Mouse (Mus musculus) megakaryocyte-erythroid progenitor cell, adult 5-6 weeks (primary cell): ENCODE measurements around the gene Rtn4rl2. TPM values are rescaled to one million over a fixed set of nuclear protein-coding genes. Genes with fewer than 3 reads are reported as not detected.
"Not testable (repeated sequence)": the region's sequence is repeated elsewhere in the genome, so short reads cannot be mapped to it uniquely, and the experiment has no call there.

Experiments used
- ATAC-seq: replicated peaks from 2 replicates; pipeline ENCODE4 v1.8.0; 2016; ENCODE audit warnings: mild to moderate bottlenecking, inconsistent platforms; ENCODE audit not compliant: severe bottlenecking, poor library complexity, low FRiP score, low TSS enrichment
- total RNA-seq, 2 experiments: library from RNA; stranded (forward) in 1 of 2; stranded (reverse) in 1 of 2; fragments of 200-1000, 215-1000 nt in 1 of 2; fragments of >200 nt in 1 of 2; fragmentation: Nextera tagmentation in 1 of 2; gene quantifications; 2 replicates each; pipeline ENCODE4 v1.2.3; 2014 to 2017

Rtn4rl2 gene
- not detected in 2 replicates for total RNA-seq (2014; fragmentation: Nextera tagmentation)
- not detected in 2 replicates for total RNA-seq (2017)

DNA sequence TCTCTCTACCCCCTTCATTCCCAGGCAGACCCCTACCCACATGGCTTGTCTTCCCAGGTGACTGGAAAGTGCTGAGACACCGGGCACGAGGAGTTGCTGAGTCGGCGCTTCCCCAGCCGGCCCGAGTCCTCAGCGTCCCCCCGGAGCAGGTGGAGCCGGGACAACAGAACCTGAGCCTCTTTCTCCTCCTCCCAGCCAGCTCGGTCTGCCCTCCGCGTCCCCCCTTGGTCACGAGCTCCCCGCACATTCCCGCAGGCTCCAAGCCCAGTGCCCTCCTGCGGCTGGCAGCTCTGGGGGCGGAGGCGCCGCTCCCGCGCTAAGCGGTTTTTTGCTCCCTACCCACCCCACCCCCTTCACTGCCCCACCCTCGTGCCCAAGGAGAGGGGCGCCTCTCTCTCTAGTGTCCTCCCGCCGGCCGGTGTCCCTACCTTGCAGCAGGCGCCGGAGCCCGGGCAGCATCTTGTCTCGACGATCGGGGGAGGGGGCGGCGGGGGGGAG lies at the start of gene Rtn4rl2:
TSS of gene Rtn4rl2 (minus strand) at position 477 of the 498 bp plus-strand sequence.
- ATAC-seq, result no peak

DNA sequence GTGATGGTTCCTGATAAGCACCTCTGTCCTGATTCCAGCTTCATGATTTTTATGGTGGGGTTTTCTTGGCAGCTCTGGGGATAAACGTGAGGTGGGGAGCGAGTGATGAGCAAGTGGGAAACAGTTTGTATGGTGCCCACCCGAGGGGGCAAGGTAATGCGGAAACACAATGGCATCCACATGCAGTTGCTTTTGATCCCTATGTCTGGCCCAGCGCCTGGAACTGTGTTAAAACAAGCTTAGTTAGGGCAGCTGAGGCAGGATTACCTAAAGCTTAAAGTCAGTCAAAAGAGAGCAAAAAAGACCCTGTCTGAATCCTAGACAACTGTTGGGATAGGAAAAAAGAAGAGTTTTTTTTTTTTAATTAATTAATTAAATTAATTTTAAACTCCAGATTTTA lies 48.6 kb upstream of the Rtn4rl2 start:
- ATAC-seq, result no peak

- ATAC-seq, result no peak
These were observed 48.1 kb upstream of the Rtn4rl2 start for GRCm38 (mm10) chr2:84934649-84935007.

DNA sequence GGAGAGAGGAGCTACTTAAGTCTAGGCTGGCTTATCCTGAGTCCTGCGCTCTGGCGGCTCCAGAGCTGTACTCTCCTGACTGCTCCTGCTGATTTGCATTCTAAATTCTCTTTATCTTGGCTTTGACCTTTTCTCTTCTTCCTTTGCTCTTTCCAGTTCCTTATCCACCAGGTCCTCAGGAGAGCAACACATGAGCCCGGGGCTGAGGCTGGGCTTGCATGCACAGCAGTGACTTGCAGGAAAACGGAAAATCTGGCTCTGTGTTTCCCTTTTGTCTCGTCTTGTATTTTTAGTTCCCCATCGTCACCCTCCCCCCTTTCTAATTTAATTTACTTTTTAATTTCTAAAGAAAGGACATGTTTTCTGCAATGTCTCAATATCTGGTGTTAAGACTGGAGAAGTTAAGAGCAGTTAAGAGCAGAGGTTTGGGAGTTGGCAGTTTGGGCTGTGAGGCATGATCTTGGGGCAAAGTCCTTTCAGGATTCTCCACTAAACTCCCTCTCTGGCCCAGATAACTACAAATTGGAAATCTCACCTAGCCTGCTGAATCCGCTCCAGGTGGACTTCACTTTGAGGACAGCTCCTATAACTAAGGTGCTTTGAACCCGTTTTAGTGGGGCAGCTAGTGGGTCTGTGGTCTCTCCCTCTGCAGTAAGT lies 47.6 kb upstream of the Rtn4rl2 start:
- no peak for ATAC-seq

DNA sequence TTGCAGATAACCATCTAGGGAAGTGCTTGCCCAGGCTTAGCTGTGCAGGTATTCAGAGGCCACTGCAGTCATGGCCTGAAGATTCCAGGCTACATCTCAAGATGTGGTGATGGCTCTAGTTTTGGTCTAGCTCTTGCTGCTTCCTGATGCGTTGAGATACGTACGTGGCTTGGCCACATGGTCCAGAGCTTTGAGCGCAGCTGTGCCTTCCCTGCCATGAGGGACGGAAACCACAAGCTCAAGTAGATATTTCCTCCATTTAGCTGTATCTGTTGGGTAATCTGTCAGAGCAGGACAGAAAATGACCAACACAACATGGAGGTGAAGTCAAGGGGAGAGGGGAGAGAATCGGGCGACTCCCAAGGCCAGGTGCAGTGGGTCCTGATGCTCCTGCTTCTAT lies 43.7 kb upstream of the Rtn4rl2 start:
- peak; percentile 45 for ATAC-seq

DNA sequence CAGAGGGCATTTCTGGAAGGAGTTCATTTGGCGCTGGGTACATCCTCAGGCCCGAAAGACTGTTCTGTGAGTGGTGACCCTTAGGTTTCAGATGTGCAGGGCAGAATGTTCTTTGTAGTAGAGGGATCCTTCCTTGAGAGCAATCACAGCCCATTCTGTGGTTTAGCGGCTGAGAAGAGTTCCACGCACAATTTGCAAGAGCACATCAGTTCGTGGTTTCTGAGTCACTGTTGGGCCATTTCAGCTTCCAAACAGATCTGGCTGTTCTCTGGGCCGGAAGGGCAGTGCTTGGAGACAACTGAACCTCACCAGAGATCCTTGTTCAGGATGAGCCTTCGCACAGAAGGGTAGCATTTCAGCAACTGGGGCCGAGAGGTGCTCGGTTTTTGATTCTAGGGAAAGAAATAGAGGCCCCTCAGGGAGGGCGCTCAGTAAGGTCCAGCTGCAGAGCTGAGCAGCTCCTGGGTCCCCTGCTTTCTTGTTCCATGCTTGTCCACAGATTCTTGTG lies 33.1 kb upstream of the Rtn4rl2 start:
- no peak for ATAC-seq

DNA sequence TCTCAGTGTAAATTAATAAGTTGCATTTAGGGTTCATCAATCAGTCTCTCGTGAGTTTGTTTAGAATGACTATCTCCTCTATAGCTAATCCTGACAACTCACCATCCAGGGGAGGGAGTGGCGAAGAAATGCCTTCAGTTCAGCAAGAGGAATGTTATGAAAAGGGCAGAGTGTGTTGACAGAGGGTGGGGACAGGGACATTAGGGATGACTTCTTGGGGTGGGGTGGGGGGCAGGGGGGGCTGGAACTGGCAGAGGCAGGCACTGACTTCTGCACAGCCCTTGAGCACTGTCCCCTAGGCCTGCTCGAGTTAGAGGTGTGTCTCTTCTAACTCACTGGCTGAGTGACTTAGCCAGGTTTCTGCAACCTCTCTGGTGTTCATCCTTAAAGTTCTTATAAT lies 31.7 kb upstream of the Rtn4rl2 start:
- ATAC-seq, result no peak

DNA sequence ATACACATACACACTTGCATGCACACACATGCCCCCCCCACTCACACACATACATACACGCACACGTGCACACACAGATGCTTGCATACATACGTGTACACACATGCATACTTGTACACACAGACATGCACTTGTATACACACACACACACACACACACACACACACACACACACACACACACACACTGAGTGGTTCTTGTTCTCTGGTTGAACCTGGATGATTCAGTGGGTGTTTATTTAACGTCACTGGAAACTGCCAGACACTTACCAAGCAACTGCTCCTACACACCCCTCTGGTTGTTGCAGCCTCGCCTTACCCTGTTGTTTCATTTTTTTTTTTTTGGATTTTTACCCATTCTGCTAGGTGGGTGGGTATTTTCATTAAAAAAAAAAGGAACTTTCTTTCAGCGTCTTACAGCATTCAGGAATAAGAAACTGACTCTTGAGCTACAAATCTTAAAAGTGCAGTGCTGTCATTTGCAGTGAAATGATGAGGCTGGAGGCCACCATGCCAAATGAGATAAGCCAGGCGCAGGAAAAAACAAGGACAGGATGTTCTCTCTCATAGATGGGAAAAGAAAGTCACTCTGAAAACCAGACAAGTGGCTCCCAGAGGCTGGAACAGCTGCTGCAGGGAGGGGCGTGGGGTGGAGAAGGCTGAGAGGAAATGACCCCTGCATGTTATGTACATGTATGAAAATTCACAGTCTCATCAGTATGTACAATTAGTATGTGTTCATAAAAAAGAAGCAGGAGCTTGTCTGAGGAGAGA lies 30.2 kb upstream of the Rtn4rl2 start:
- ATAC-seq, result no peak

GRCm38 (mm10) chr2:84915330-84915729 lies 28.8 kb upstream of the Rtn4rl2 start:
- ATAC-seq, result no peak

GRCm38 (mm10) chr2:84913881-84914280 lies 27.4 kb upstream of the Rtn4rl2 start:
- no peak for ATAC-seq

DNA sequence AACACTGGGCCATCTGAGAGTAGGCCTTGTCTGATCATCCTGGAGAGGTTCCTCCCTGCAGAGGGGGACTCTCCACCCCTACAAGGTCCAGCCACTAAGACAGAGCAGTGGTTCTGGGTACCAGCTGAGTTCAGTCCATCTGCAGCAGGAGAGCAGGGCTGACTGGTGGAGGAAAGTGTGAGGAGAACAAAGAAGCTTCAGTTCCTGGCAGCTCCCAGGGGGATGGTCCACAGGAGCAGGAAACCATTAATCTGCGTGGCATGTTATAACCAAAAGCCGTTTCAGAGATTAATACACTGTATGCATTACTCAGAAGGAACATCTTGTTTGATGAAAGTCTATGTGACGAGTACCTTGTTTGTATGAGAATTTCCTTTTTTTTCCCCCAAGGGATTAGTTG lies 26.2 kb upstream of the Rtn4rl2 start:
- no peak for ATAC-seq

DNA sequence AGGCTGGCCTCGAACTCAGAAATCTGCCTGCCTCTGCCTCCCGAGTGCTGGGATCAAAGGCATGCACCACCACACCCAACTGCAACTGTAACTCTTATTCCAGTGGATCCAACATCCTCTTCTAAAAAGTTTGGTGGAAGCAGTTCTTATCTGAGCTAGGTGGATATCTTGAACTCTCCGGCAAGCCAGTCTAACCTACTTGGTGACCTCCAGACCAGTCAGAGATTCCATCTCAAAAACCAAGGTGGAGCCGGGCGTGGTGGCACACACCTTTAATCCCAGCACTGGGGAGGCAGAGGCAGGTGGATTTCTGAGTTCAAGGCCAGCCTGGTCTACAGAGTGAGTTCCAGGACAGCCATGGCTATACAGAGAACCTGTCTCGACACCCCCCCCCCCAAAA lies 10.2 kb upstream of the Rtn4rl2 start:
- not testable (repeated sequence) for ATAC-seq

DNA sequence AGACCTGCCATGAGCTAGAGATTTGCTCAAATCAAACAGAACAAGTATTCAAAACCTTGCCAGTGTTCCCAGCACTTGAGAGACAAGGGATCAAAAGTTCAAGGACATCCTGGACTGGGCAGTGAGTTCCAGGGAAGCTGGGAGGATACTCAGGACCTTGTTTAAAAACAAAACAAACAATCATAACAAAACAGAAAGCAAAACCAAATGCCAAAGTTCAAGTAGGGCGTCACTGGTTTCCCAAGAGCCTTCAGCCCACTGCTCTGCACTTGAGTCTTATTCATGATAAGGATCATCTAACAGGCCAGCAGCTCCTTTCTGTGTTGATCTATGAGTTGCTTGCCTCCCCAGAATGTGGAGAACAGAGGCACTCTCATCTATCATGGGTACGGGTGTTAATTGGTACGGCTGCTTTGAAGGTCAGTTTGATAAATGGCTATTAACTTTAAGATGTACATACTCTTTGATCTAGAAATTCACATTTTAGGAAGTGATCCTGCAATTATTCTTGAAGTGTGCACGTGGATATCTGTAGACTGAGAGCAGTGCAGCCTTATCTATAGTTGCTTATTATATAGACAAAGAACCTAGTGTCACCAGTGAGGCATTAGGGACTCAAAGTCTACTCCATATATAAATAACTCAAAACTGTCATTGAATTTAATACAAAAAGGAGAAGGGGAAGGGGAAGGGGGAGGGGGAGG lies 9.1 kb upstream of the Rtn4rl2 start:
- peak; percentile 62; the same call in 1 of the 2 replicates for ATAC-seq

- ATAC-seq, result no peak
These were observed 6.8 kb upstream of the Rtn4rl2 start for GRCm38 (mm10) chr2:84893359-84893758.

- peak; percentile 67 for ATAC-seq
These were observed 3.5 kb upstream of the Rtn4rl2 start for GRCm38 (mm10) chr2:84890045-84890340.

DNA sequence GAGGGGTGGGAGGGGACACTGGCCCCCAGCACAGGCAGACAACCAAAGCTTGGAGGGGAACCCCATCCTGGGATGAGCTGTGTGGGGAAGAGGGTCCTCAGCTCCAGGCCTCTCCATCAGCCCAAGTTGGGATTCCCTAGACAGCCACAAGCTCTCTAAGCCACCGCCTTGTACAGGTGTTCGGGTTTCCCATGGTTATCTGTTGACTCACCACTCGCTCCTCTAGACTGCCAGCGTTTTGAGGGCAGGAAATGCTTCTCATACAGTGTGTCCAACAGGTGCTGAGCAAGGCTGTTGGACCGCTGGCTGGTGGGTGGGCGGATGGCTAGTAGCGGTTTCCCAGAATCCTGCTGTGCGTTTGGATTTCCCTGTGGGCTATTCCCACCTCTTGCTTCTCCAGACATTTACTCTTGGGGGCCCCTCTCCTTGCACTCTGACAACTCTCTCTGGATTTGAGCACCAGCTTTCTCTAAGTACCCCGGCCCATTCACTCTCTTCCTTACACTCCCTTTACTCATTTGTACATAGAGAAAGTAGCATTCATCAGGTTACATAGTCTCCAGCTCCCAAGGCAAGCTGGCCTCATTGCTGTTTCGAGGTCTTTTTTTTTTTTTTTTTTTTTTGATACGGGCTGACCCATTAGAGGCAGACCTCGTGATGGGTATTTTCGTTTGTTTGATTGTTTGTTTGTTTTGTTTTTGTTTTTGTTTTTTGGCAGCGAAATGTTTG lies 3.0 kb upstream of the Rtn4rl2 start:
- no peak for ATAC-seq

GRCm38 (mm10) chr2:84888657-84889315 lies 2.3 kb upstream of the Rtn4rl2 start:
- peak; percentile 56 for ATAC-seq

- peak; percentile 35 for ATAC-seq
These were observed 1.1 kb upstream of the Rtn4rl2 start for GRCm38 (mm10) chr2:84887411-84888271.
